Mouse (Mus musculus): Measurements from ENCODE around the gene Ip6k3.

DNA sequence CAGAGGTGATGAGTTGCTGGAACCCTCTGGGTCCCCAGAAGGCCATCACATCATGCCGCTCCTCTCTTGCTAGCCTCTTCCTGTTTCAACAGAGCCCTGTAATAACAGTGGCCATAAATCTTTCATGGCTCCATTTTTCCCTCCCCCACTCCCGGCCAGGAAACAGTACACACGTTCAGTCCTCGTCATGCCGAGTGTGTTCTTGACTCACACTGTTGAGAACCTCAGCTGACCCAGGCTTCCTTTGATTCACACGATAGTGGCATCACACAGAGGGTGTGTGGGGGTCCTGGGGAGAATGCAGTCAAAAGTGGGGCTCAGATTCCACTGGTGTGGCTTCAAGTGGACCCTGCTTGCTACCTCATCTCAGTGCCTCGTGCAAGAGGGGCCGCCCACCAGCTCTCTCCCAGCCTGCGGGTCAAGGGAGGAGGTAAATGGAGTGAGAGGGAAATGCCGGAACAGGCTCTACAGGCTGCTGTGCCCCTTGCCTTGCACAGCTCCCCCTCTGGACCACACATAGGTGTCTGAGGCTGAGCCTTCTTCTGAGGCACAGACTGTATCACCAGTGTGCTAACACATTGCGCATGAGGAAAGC is 39.6 kb upstream of the Ip6k3 start:
- TF ChIP-seq EP300 (IDR thresholded peaks at IDR 0.05; ENCODE audit: low read depth): no peak
- no peak for TF ChIP-seq CTCF (IDR thresholded peaks at IDR 0.05; ENCODE audit: low read depth)

Measured in liver, embryonic 14.5 days (tissue).